In the genomic region with DNA sequence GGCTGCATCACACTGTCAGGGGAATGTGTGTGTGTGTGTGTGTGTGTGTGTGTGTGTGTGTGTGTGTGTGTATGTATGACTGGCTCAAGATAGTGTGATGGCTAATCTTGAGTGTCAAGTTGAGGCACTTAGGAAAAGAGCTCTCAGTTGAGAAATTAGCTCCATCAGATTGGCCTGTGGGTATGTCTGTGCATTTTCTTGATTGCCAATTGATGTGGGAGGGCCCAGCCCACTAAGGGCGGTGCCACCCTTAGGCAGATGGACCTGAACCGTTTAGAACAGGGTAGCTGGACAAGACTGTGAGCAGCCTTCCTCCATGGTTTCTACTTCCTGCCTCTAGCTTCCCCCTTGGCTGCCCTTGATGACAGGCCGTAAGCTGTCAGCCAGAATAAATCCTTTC, we compare ENCODE assay signal across 39 mouse cellular contexts. TPM values are rescaled to one million over a fixed set of nuclear protein-coding genes. Genes with fewer than 3 reads are reported as not detected.
A peak's percentile ranks its signal among the peaks of the same experiment; 100 is the strongest.
DNase-seq lines count a peak whose midpoint lies in the region; ATAC-seq and TF ChIP-seq lines count a peak whose summit lies in the region.
"Had no signal": no experiment of that assay in that cellular context is flagged by ENCODE, and none has a peak within 500 bp of the region (broad histone marks: within the 10 kb centered on the region; RNA-seq: fewer than 3 reads in every experiment).

No protein-coding gene starts in this region.

- TF ChIP-seq POLR2A in MEL (IDR thresholded peaks at IDR 0.05; ENCODE audit: control insufficient read depth in 1 of 2, insufficient read depth in 1 of 2, low read depth in 1 of 2, low read length in 2 of 2, poor library complexity in 1 of 2) (no peak), myocyte (IDR thresholded peaks at IDR 0.05; ENCODE audit: insufficient read length, low read depth) (no peak)

- TF ChIP-seq EP300 in MEL (IDR thresholded peaks at IDR 0.05; ENCODE audit: low read depth in 1 of 2, low read length in 2 of 2): peak in 1 of 2 experiments; percentile 52; a peak in 1 of 4 replicates

- peaks cover 7% of the 10 kb centered on the region for H3K79me2 ChIP-seq in MEL (ENCODE audit: control insufficient read depth, insufficient read depth, low read length, poor library complexity)
- peaks cover 5% of the 10 kb centered on the region for H3K79me2 ChIP-seq in myocyte (ENCODE audit: control insufficient read depth, insufficient read depth)

- intact Hi-C loops in left cerebral cortex, postnatal 10 days (cut with DNase I): no loop called here

- no peak overlapping the region for H3ac ChIP-seq in myocyte (ENCODE audit: control insufficient read depth, insufficient read length)

- peaks cover 0 to 20% of the 10 kb centered on the region in 2 experiments; a peak in 2 of 4 replicates for H3K36me3 ChIP-seq in MEL (ENCODE audit: control insufficient read depth in 1 of 2, insufficient read depth in 2 of 2, low read length in 2 of 2)
- H3K36me3 ChIP-seq in myocyte (ENCODE audit: control insufficient read depth, insufficient read depth): no peaks in the 10 kb centered on the region
- H3K36me3 ChIP-seq in hindbrain, embryonic 11.5 days (ENCODE audit: control insufficient read depth, insufficient read depth, low read length): no peaks in the 10 kb centered on the region
- H3K36me3 ChIP-seq: heart, embryonic 12.5 days; hindbrain, embryonic 15.5 days; liver, embryonic 13.5 days; midbrain, embryonic 12.5 days; neural tube, embryonic 13.5 days had no signal

- peak overlapping the region; percentile 80 for H3K4me2 ChIP-seq in myocyte (ENCODE audit: low read depth)
- no peak overlapping the region for H3K4me2 ChIP-seq in hindbrain, embryonic 11.5 days (replicated peaks; ENCODE audit: low read depth, low read length)
- H3K4me2 ChIP-seq: forebrain, embryonic 13.5 days; heart, embryonic 12.5 days; hindbrain, embryonic 15.5 days; liver, embryonic 13.5 days; midbrain, embryonic 12.5 days; neural tube, embryonic 13.5 days had no signal

- no peak for TF ChIP-seq RAD21 in MEL (IDR thresholded peaks at IDR 0.05; ENCODE audit: low read depth, low read length)

- peak overlapping the region; percentile 96 for H3K27ac ChIP-seq in MEL (ENCODE audit: control insufficient read depth, low read depth, low read length)
- no peak overlapping the region for H3K27ac ChIP-seq in hindbrain, embryonic 11.5 days (ENCODE audit: low read depth, low read length)
- H3K27ac ChIP-seq: forebrain, embryonic 13.5 days; heart, adult 2 months; hindbrain, embryonic 15.5 days; liver, embryonic 13.5 days; midbrain, embryonic 12.5 days; neural tube, embryonic 13.5 days had no signal

- TF ChIP-seq CTCF in MEL (IDR thresholded peaks at IDR 0.05 in 2 of 3, conservative IDR thresholded peaks at IDR 0.05 in 1 of 3; ENCODE audit: control insufficient read depth in 1 of 3, insufficient read depth in 1 of 3, low read depth in 2 of 3, low read length in 3 of 3, poor library complexity in 1 of 3, severe bottlenecking in 1 of 3): no peak

- ATAC-seq in common myeloid progenitor, adult 5-6 weeks (replicated peaks; ENCODE audit: low read depth, poor library complexity, severe bottlenecking): peak; percentile 40
- peak; percentile 41 for ATAC-seq in granulocyte monocyte progenitor cell, adult 5-6 weeks (replicated peaks; ENCODE audit: poor library complexity, severe bottlenecking)
- ATAC-seq in hindbrain, embryonic 11.5 days (ENCODE audit: low FRiP score): no peak
- ATAC-seq: forebrain, embryonic 13.5 days; inflammation-experienced regulatory T-cells, adult 6 months had no signal

- 86% methylated on average over 3 of the region's 3 CpGs for WGBS in hindbrain, embryonic 11.5 days

- H3K27me3 ChIP-seq in MEL (ENCODE audit: control insufficient read depth in 1 of 2, insufficient read depth in 2 of 2, low read length in 2 of 2) (no peaks in the 10 kb centered on the region), myocyte (ENCODE audit: control insufficient read depth, insufficient read depth, insufficient read length) (no peaks in the 10 kb centered on the region)
- no peaks in the 10 kb centered on the region; the same call in 1 of the 2 replicates for H3K27me3 ChIP-seq in hindbrain, embryonic 11.5 days (ENCODE audit: control insufficient read depth, insufficient read depth, low read length)
- H3K27me3 ChIP-seq: CH12.LX; forebrain, embryonic 13.5 days; hindbrain, embryonic 15.5 days; neural tube, embryonic 13.5 days had no signal

- H3K9ac ChIP-seq in MEL (ENCODE audit: control insufficient read depth, low read depth, low read length, poor library complexity, severe bottlenecking): peak overlapping the region; percentile 47
- no peak overlapping the region for H3K9ac ChIP-seq in hindbrain, embryonic 11.5 days (ENCODE audit: low read depth, low read length)
- H3K9ac ChIP-seq: forebrain, embryonic 13.5 days; heart, embryonic 12.5 days; hindbrain, embryonic 15.5 days; liver, embryonic 13.5 days; midbrain, embryonic 12.5 days; neural tube, embryonic 13.5 days had no signal

- H3K4me3 ChIP-seq in MEL (ENCODE audit: control insufficient read depth in 1 of 2, insufficient read depth in 1 of 2, low read depth in 2 of 2, low read length in 2 of 2) (peak overlapping the region; percentile 40 to 51), myocyte (no peak overlapping the region)
- H3K4me3 ChIP-seq in hindbrain, embryonic 11.5 days (ENCODE audit: low read depth, low read length): no peak overlapping the region
- H3K4me3 ChIP-seq: erythroblast, embryonic 14.5 days; forebrain, embryonic 13.5 days; heart, adult 2 months; heart, embryonic 12.5 days; hindbrain, embryonic 15.5 days; liver, embryonic 13.5 days; midbrain, embryonic 12.5 days; neural tube, embryonic 13.5 days had no signal

- H3K4me1 ChIP-seq in MEL (ENCODE audit: control insufficient read depth in 1 of 2, insufficient read depth in 2 of 2, low read length in 2 of 2): peaks cover 8 to 39% of the 10 kb centered on the region in 2 experiments
- peaks cover 8% of the 10 kb centered on the region; the same call in 1 of the 2 replicates for H3K4me1 ChIP-seq in hindbrain, embryonic 11.5 days (replicated peaks; ENCODE audit: control insufficient read depth, insufficient read depth, low read length)

- no peaks in the 10 kb centered on the region for H3K9me3 ChIP-seq in MEL (replicated peaks; ENCODE audit: insufficient read depth, low read length)
- no peaks in the 10 kb centered on the region for H3K9me3 ChIP-seq in hindbrain, embryonic 11.5 days (ENCODE audit: control insufficient read depth, low read length)
- H3K9me3 ChIP-seq: forebrain, embryonic 13.5 days; heart, embryonic 12.5 days; hindbrain, embryonic 15.5 days; liver, embryonic 13.5 days; midbrain, embryonic 12.5 days; neural tube, embryonic 13.5 days had no signal

- DNase-seq in MEL (ENCODE audit: low read depth, low spot score): peak; percentile 81
- DNase-seq in hindbrain, embryonic 11.5 days (ENCODE audit: low spot score): no peak
- no peak for DNase-seq in left cerebral cortex, postnatal 10 days (ENCODE audit: extremely low spot score in 1 of 2, low spot score in 2 of 2)
- DNase-seq: adrenal gland, postnatal 10 days; cerebellum, adult 11-12 months; cerebellum, adult 9-11 months; gastrocnemius, postnatal 14 days; heart, adult 2 months; heart, postnatal 4 days; kidney, adult 11 months; kidney, postnatal 14 days; liver, embryonic 13.5 days; lung, adult 2 months; lung, postnatal 10 days; thymus, postnatal 4 days had no signal

RNA-seq across cellular contexts. Expression of a gene that starts 2.3 kb away (rescaled TPM):
- 3.1 and 4.8 TPM in 2 replicates for total RNA-seq in MEL (2012; rRNA removed)
- polyA plus RNA-seq in MEL (2012; ENCODE audit: insufficient read depth in 1 of 2, insufficient read length in 2 of 2, low read depth in 1 of 2, low replicate concordance in 2 of 2, missing spikeins in 1 of 2) (1 to 10 TPM in 1 of 2 experiments, not detected in 1; 4.3 TPM), myocyte (2012; fragmentation: generic; extraction: Trizol) (6.1 TPM)
- total RNA-seq in common myeloid progenitor, adult 5-6 weeks (2017): 3.9 and 4.2 TPM in 2 replicates
- total RNA-seq in granulocyte monocyte progenitor cell, adult 5-6 weeks (2014; fragmentation: Nextera tagmentation): 2.8 and 3.5 TPM in 2 replicates
- total RNA-seq in granulocyte monocyte progenitor cell, adult 5-6 weeks (2017): 2.7 and 3.5 TPM in 2 replicates
- polyA plus RNA-seq in hindbrain, embryonic 11.5 days (2014; fragmentation: Nextera tagmentation; extraction: Ambion mirVana): 3.4 and 3.6 TPM in 2 replicates
- 10 to 100 TPM; 22.6 to 23.6 TPM for total RNA-seq in left cerebral cortex, postnatal 10 days (2021)

RNA-seq across cellular contexts. Expression of a gene that starts 21.3 kb away (rescaled TPM):
- total RNA-seq in MEL (2012; rRNA removed): 0.08 TPM in 1 of 2 replicates, not detected in the other
- polyA plus RNA-seq in MEL (2012; ENCODE audit: insufficient read depth in 1 of 2, insufficient read length in 2 of 2, low read depth in 1 of 2, low replicate concordance in 2 of 2, missing spikeins in 1 of 2) (under 1 TPM in 1 of 2 experiments, not detected in 1; 0.14 TPM), myocyte (2012; fragmentation: generic; extraction: Trizol) (0.01 TPM)
- total RNA-seq in common myeloid progenitor, adult 5-6 weeks (2017): not detected in 2 replicates
- not detected in 2 replicates for total RNA-seq in granulocyte monocyte progenitor cell, adult 5-6 weeks (2014; fragmentation: Nextera tagmentation)
- not detected in 2 replicates for total RNA-seq in granulocyte monocyte progenitor cell, adult 5-6 weeks (2017)
- polyA plus RNA-seq in hindbrain, embryonic 11.5 days (2014; fragmentation: Nextera tagmentation; extraction: Ambion mirVana): not detected in 2 replicates
- total RNA-seq in left cerebral cortex, postnatal 10 days (2021): 10 to 100 TPM; 11.3 to 12.5 TPM
- total RNA-seq: CH12.LX had no signal
- polyA plus RNA-seq: C2C12; embryonic facial prominence, embryonic 11.5 days; forebrain, embryonic 13.5 days; heart, embryonic 12.5 days; inflammation-experienced regulatory T-cells, adult 6 months; liver, embryonic 13.5 days; midbrain, embryonic 12.5 days; testis, adult 2 months had no signal

RNA-seq across cellular contexts. Expression of a gene that starts 37.1 kb away (rescaled TPM):
- 15.5 and 17.3 TPM in 2 replicates for total RNA-seq in MEL (2012; rRNA removed)
- polyA plus RNA-seq in MEL (2012; ENCODE audit: insufficient read depth in 1 of 2, insufficient read length in 2 of 2, low read depth in 1 of 2, low replicate concordance in 2 of 2, missing spikeins in 1 of 2) (10 to 100 TPM; 15.2 to 56.3 TPM), myocyte (2012; fragmentation: generic; extraction: Trizol) (4.5 TPM)
- 17.9 and 24.4 TPM in 2 replicates for total RNA-seq in common myeloid progenitor, adult 5-6 weeks (2017)
- total RNA-seq in granulocyte monocyte progenitor cell, adult 5-6 weeks (2014; fragmentation: Nextera tagmentation): 7.6 and 8.6 TPM in 2 replicates
- total RNA-seq in granulocyte monocyte progenitor cell, adult 5-6 weeks (2017): 10.6 and 12.6 TPM in 2 replicates
- 20.3 and 24.3 TPM in 2 replicates for polyA plus RNA-seq in hindbrain, embryonic 11.5 days (2014; fragmentation: Nextera tagmentation; extraction: Ambion mirVana)
- 10 to 100 TPM; 21.8 to 26.6 TPM for total RNA-seq in left cerebral cortex, postnatal 10 days (2021)

RNA-seq across cellular contexts. Expression of a gene that starts 43.1 kb away (rescaled TPM):
- total RNA-seq in MEL (2012; rRNA removed): 51.4 and 59.3 TPM in 2 replicates
- polyA plus RNA-seq in MEL (2012; ENCODE audit: insufficient read depth in 1 of 2, insufficient read length in 2 of 2, low read depth in 1 of 2, low replicate concordance in 2 of 2, missing spikeins in 1 of 2) (10 to 100 TPM in 1 of 2 experiments, not detected in 1; 92.4 TPM), myocyte (2012; fragmentation: generic; extraction: Trizol) (25.7 TPM)
- total RNA-seq in common myeloid progenitor, adult 5-6 weeks (2017): 13.7 and 22.0 TPM in 2 replicates
- 40.5 and 47.3 TPM in 2 replicates for total RNA-seq in granulocyte monocyte progenitor cell, adult 5-6 weeks (2014; fragmentation: Nextera tagmentation)
- 16.5 and 22.4 TPM in 2 replicates for total RNA-seq in granulocyte monocyte progenitor cell, adult 5-6 weeks (2017)
- polyA plus RNA-seq in hindbrain, embryonic 11.5 days (2014; fragmentation: Nextera tagmentation; extraction: Ambion mirVana): 34.1 and 42.9 TPM in 2 replicates
- 10 to 100 TPM; 20.0 to 22.1 TPM for total RNA-seq in left cerebral cortex, postnatal 10 days (2021)

RNA-seq across cellular contexts. Expression of a gene that starts 45.4 kb away (rescaled TPM):
- total RNA-seq in MEL (2012; rRNA removed): not detected in 2 replicates
- polyA plus RNA-seq in MEL (2012; ENCODE audit: insufficient read depth in 1 of 2, insufficient read length in 2 of 2, low read depth in 1 of 2, low replicate concordance in 2 of 2, missing spikeins in 1 of 2) (not detected), myocyte (2012; fragmentation: generic; extraction: Trizol) (not detected)
- total RNA-seq in common myeloid progenitor, adult 5-6 weeks (2017): not detected in 2 replicates
- not detected in 2 replicates for total RNA-seq in granulocyte monocyte progenitor cell, adult 5-6 weeks (2014; fragmentation: Nextera tagmentation)
- total RNA-seq in granulocyte monocyte progenitor cell, adult 5-6 weeks (2017): not detected in 2 replicates
- polyA plus RNA-seq in hindbrain, embryonic 11.5 days (2014; fragmentation: Nextera tagmentation; extraction: Ambion mirVana): not detected in 2 replicates
- not detected for total RNA-seq in left cerebral cortex, postnatal 10 days (2021)
- total RNA-seq: adrenal gland, postnatal 10 days; CH12.LX; ES-E14; gastrocnemius, postnatal 14 days; heart, adult 2 months; heart, postnatal 4 days; layer of hippocampus, postnatal 14 days; left cerebral cortex, adult 8-10 months; left cerebral cortex, postnatal 4 days; midbrain, postnatal 0 days had no signal
- polyA plus RNA-seq: C2C12; embryonic facial prominence, embryonic 11.5 days; forebrain, embryonic 13.5 days; heart, embryonic 12.5 days; heart, postnatal 0 days; hindbrain, embryonic 15.5 days; inflammation-experienced regulatory T-cells, adult 6 months; kidney, embryonic 14.5 days; limb, embryonic 14.5 days; liver, embryonic 13.5 days; lung, adult 2 months; midbrain, embryonic 12.5 days; neural tube, embryonic 13.5 days; stomach, embryonic 14.5 days; thymus, postnatal 0 days had no signal

Comparison
In these comparisons a context has a peak if more than half of its experiments do, and no peak if none do; other contexts are left out.
1. H3K4me3 ChIP-seq: peak in MEL (2 of 2); none in myocyte (single experiment) and hindbrain, embryonic 11.5 days (single experiment).
2. RNA of a gene that starts 21.3 kb away (total RNA-seq): 11.3 to 12.5 TPM in left cerebral cortex, postnatal 10 days; 0.08 TPM in MEL, not detected in common myeloid progenitor, adult 5-6 weeks and not detected in granulocyte monocyte progenitor cell, adult 5-6 weeks; every median in the first group is over 10 times any median in the second.